Mouse (Mus musculus) limb, embryonic 13.5 days (tissue): ENCODE results near the gene Acadsb. TPM values are rescaled to one million over a fixed set of nuclear protein-coding genes. Genes with fewer than 3 reads are reported as not detected.
"Not testable (repeated sequence)": the region's sequence is repeated elsewhere in the genome, so short reads cannot be mapped to it uniquely, and the experiment has no call there.

Experiments used
- ATAC-seq: fragments of 200-750 bp; cut with Nextera tagmentation; 2 replicates; pipeline ENCODE4 v1.8.0; 2017; ENCODE audit warnings: low read depth, moderate number of reproducible peaks, moderate TSS enrichment; ENCODE audit not compliant: low FRiP score
- H3K27ac ChIP-seq: fragments of 300-500 bp; sonication (generic); 2 replicates; pipeline ENCODE4 v1.5.1; 2015; ENCODE audit warnings: inconsistent platforms, mild to moderate bottlenecking, moderate library complexity
- H3K27me3 ChIP-seq: fragments of 300-500 bp; sonication (generic); 2 replicates; pipeline ENCODE4 v1.6.1; 2015; ENCODE audit warnings: mild to moderate bottlenecking, inconsistent platforms
- H3K36me3 ChIP-seq: fragments of 300-500 bp; sonication (generic); 2 replicates; pipeline ENCODE4 v1.6.1; 2015; ENCODE audit warnings: inconsistent platforms, mild to moderate bottlenecking, moderate library complexity
- H3K4me1 ChIP-seq: fragments of 300-500 bp; sonication (generic); 2 replicates; pipeline ENCODE4 v1.6.1; 2015; ENCODE audit warnings: inconsistent platforms
- H3K4me2 ChIP-seq: fragments of 300-500 bp; sonication (generic); replicated peaks from 2 replicates; pipeline ENCODE4 v1.6.1; 2015; ENCODE audit warnings: inconsistent platforms, mild to moderate bottlenecking, moderate library complexity
- H3K4me3 ChIP-seq: fragments of 300-500 bp; sonication (generic); 2 replicates; pipeline ENCODE4 v1.5.1; 2015; ENCODE audit warnings: moderate library complexity, mild to moderate bottlenecking, inconsistent platforms
- H3K9ac ChIP-seq: fragments of 300-500 bp; sonication (generic); 2 replicates; pipeline ENCODE4 v1.6.1; 2015; ENCODE audit warnings: mild to moderate bottlenecking, inconsistent platforms
- H3K9me3 ChIP-seq: fragments of 300-500 bp; sonication (generic); 2 replicates; pipeline ENCODE4 v1.6.1; 2016; ENCODE audit warnings: inconsistent platforms
- WGBS: fragments of 180-500 bp; shearing (Covaris S2); methylation state at CpG from one replicate; pipeline ENCODE4 v1.1.7; 2015; 5-methylcytosine and 5-hydroxymethylcytosine counted together
- polyA plus RNA-seq: library from polyadenylated mRNA; unstranded; fragments of >200 nt; fragmentation: Nextera tagmentation; extraction: Ambion mirVana; gene quantifications from 2 replicates; pipeline ENCODE4 v1.2.1, GENCODE M21; 2015

Acadsb gene
- polyA plus RNA-seq, 1 experiment from 2014 or later, result 106 TPM

- H3K9ac ChIP-seq, result peak overlapping the region; percentile 96
- H3K4me1 ChIP-seq, result peaks cover 23% of the 10 kb centered on the region
Observed at GRCm38 (mm10) chr7:131411221-131411940, 980 bp downstream of the Acadsb start.

GRCm38 (mm10) chr7:131411941-131412270 is 1.5 kb downstream of the Acadsb start:
- WGBS, result 18% methylated on average over 2 of the region's 2 CpGs
- peaks cover 23% of the 10 kb centered on the region for H3K4me1 ChIP-seq
- H3K36me3 ChIP-seq, result no peaks in the 10 kb centered on the region
- no peaks in the 10 kb centered on the region for H3K27me3 ChIP-seq
- H3K4me3 ChIP-seq, result peak overlapping the region; percentile 96; the same call in 1 of the 2 replicates
- ATAC-seq, result no peak
- no peak overlapping the region; the same call in 1 of the 2 replicates for H3K9ac ChIP-seq
- H3K9me3 ChIP-seq, result no peaks in the 10 kb centered on the region
- peak overlapping the region; percentile 89 for H3K4me2 ChIP-seq
- H3K27ac ChIP-seq, result no peak overlapping the region

More at GRCm38 (mm10) chr7:131411221-131411940, 980 bp downstream of the Acadsb start:
- peak overlapping the region; percentile 89 for H3K4me2 ChIP-seq
- H3K36me3 ChIP-seq, result no peaks in the 10 kb centered on the region
- 19% methylated on average over 10 of the region's 10 CpGs for WGBS
- no peak overlapping the region for H3K27ac ChIP-seq
- no peaks in the 10 kb centered on the region for H3K9me3 ChIP-seq
- no peaks in the 10 kb centered on the region for H3K27me3 ChIP-seq
- no peak for ATAC-seq
- peak overlapping the region; percentile 96 for H3K4me3 ChIP-seq

- not testable (repeated sequence) for H3K27me3 ChIP-seq, H3K9me3 ChIP-seq, H3K36me3 ChIP-seq, H3K9ac ChIP-seq, H3K27ac ChIP-seq, H3K4me3 ChIP-seq, H3K4me2 ChIP-seq, ATAC-seq, H3K4me1 ChIP-seq
Observed at GRCm38 (mm10) chr7:131416742-131417141, 6.3 kb downstream of the Acadsb start.

GRCm38 (mm10) chr7:131417605-131418004 is 7.2 kb downstream of the Acadsb start:
- Histone ChIP-seq H3K9ac (no peak overlapping the region), H3K27ac (no peak overlapping the region), H3K27me3 (no peaks in the 10 kb centered on the region), H3K4me1 (no peaks in the 10 kb centered on the region; the same call in 1 of the 2 replicates), H3K9me3 (no peaks in the 10 kb centered on the region), H3K4me3 (no peak overlapping the region), H3K4me2 (no peak overlapping the region), H3K36me3 (no peaks in the 10 kb centered on the region)
- ATAC-seq, result no peak

GRCm38 (mm10) chr7:131424912-131425311 is 14.5 kb downstream of the Acadsb start:
- WGBS, result 86% methylated on average over 2 of the region's 2 CpGs
- Histone ChIP-seq H3K4me3 (no peak overlapping the region), H3K27ac (no peak overlapping the region), H3K36me3 (peaks cover 25% of the 10 kb centered on the region), H3K9ac (no peak overlapping the region), H3K4me1 (no peaks in the 10 kb centered on the region; the same call in 1 of the 2 replicates), H3K9me3 (no peaks in the 10 kb centered on the region; the same call in 1 of the 2 replicates), H3K4me2 (no peak overlapping the region), H3K27me3 (no peaks in the 10 kb centered on the region)
- no peak for ATAC-seq

GRCm38 (mm10) chr7:131427331-131427730 is 16.9 kb downstream of the Acadsb start:
- no peak overlapping the region for H3K9ac ChIP-seq

GRCm38 (mm10) chr7:131432244-131432643 is 21.8 kb downstream of the Acadsb start:
- no peaks in the 10 kb centered on the region for H3K9me3 ChIP-seq
- no peak overlapping the region for H3K9ac ChIP-seq
- no peak overlapping the region for H3K4me2 ChIP-seq
- H3K36me3 ChIP-seq, result peaks cover 36% of the 10 kb centered on the region
- no peaks in the 10 kb centered on the region for H3K27me3 ChIP-seq
- WGBS, result 17% methylated on average over 1 of the region's 1 CpGs
- no peak overlapping the region for H3K4me3 ChIP-seq
- no peaks in the 10 kb centered on the region for H3K4me1 ChIP-seq
- no peak for ATAC-seq
- no peak overlapping the region for H3K27ac ChIP-seq

More at GRCm38 (mm10) chr7:131427331-131427730, 16.9 kb downstream of the Acadsb start:
- Histone ChIP-seq H3K4me1 (no peaks in the 10 kb centered on the region), H3K4me2 (no peak overlapping the region), H3K36me3 (peaks cover 42% of the 10 kb centered on the region), H3K27ac (no peak overlapping the region), H3K4me3 (no peak overlapping the region), H3K27me3 (no peaks in the 10 kb centered on the region), H3K9me3 (no peaks in the 10 kb centered on the region; the same call in 1 of the 2 replicates)
- no peak for ATAC-seq
- 90% methylated on average over 5 of the region's 5 CpGs for WGBS

GRCm38 (mm10) chr7:131434276-131434675 is 23.9 kb downstream of the Acadsb start:
- Histone ChIP-seq H3K36me3 (peaks cover 28% of the 10 kb centered on the region), H3K4me1 (no peaks in the 10 kb centered on the region), H3K27me3 (no peaks in the 10 kb centered on the region), H3K4me3 (no peak overlapping the region), H3K27ac (no peak overlapping the region), H3K9ac (no peak overlapping the region), H3K9me3 (no peaks in the 10 kb centered on the region), H3K4me2 (no peak overlapping the region)
- WGBS, result 88% methylated on average over 1 of the region's 1 CpGs
- no peak for ATAC-seq

GRCm38 (mm10) chr7:131437051-131437450 is 26.6 kb downstream of the Acadsb start:
- Histone ChIP-seq H3K36me3 (peaks cover 22% of the 10 kb centered on the region), H3K4me3 (no peak overlapping the region), H3K4me1 (no peaks in the 10 kb centered on the region), H3K4me2 (no peak overlapping the region), H3K9ac (no peak overlapping the region), H3K9me3 (no peaks in the 10 kb centered on the region), H3K27ac (no peak overlapping the region), H3K27me3 (no peaks in the 10 kb centered on the region)
- no peak for ATAC-seq
- WGBS, result 62% methylated on average over 3 of the region's 3 CpGs

GRCm38 (mm10) chr7:131456714-131457113 is 46.3 kb downstream of the Acadsb start:
- WGBS, result 82% methylated on average over 5 of the region's 5 CpGs
- ATAC-seq, result no peak
- Histone ChIP-seq H3K9ac (no peak overlapping the region), H3K4me3 (no peak overlapping the region), H3K27ac (no peak overlapping the region), H3K36me3 (no peaks in the 10 kb centered on the region), H3K4me1 (no peaks in the 10 kb centered on the region), H3K9me3 (no peaks in the 10 kb centered on the region), H3K4me2 (no peak overlapping the region), H3K27me3 (no peaks in the 10 kb centered on the region)

GRCm38 (mm10) chr7:131465117-131465601 is 54.8 kb downstream of the Acadsb start:
- Histone ChIP-seq H3K27me3 (no peaks in the 10 kb centered on the region), H3K36me3 (no peaks in the 10 kb centered on the region), H3K4me1 (no peaks in the 10 kb centered on the region), H3K9me3 (no peaks in the 10 kb centered on the region; the same call in 1 of the 2 replicates), H3K27ac (no peak overlapping the region), H3K9ac (no peak overlapping the region), H3K4me3 (no peak overlapping the region), H3K4me2 (no peak overlapping the region)
- WGBS, result 61% methylated on average over 3 of the region's 3 CpGs
- ATAC-seq, result no peak

- no peak for ATAC-seq
- Histone ChIP-seq H3K4me3 (no peak overlapping the region), H3K4me1 (no peaks in the 10 kb centered on the region), H3K9me3 (no peaks in the 10 kb centered on the region; the same call in 1 of the 2 replicates), H3K36me3 (no peaks in the 10 kb centered on the region), H3K9ac (no peak overlapping the region), H3K27ac (no peak overlapping the region), H3K4me2 (no peak overlapping the region), H3K27me3 (no peaks in the 10 kb centered on the region)
- 74% methylated on average over 3 of the region's 3 CpGs for WGBS
Observed at GRCm38 (mm10) chr7:131465735-131466134, 55.3 kb downstream of the Acadsb start.

- H3K27me3 ChIP-seq, result no peaks in the 10 kb centered on the region
- H3K36me3 ChIP-seq, result no peaks in the 10 kb centered on the region
- no peak for ATAC-seq
- H3K9me3 ChIP-seq, result no peaks in the 10 kb centered on the region; the same call in 1 of the 2 replicates
- no peak overlapping the region for H3K4me2 ChIP-seq
- H3K4me3 ChIP-seq, result no peak overlapping the region
- 85% methylated on average over 3 of the region's 3 CpGs for WGBS
- no peak overlapping the region for H3K9ac ChIP-seq
- no peak overlapping the region for H3K27ac ChIP-seq
- H3K4me1 ChIP-seq, result no peaks in the 10 kb centered on the region
Observed at GRCm38 (mm10) chr7:131467312-131467711, 56.9 kb downstream of the Acadsb start.
